Mouse (Mus musculus) myocyte (in vitro differentiated cells): ENCODE results near the gene Setd1b. TPM values are rescaled to one million over a fixed set of nuclear protein-coding genes. Genes with fewer than 3 reads are reported as not detected.

Experiments used
- H3K27me3 ChIP-seq: one replicate; pipeline ENCODE4 v1.6.1; 2011; ENCODE audit not compliant: control insufficient read depth, insufficient read depth, insufficient read length
- H3K36me3 ChIP-seq: one replicate; pipeline ENCODE4 v1.6.1; 2011; ENCODE audit not compliant: control insufficient read depth, insufficient read depth
- H3K4me2 ChIP-seq: one replicate; pipeline ENCODE4 v1.6.1; 2011; ENCODE audit warnings: low read depth, control low read depth
- H3K4me3 ChIP-seq: one replicate; pipeline ENCODE4 v1.5.1; 2011; ENCODE audit warnings: mild to moderate bottlenecking, control low read depth, moderate library complexity
- H3K79me2 ChIP-seq: one replicate; pipeline ENCODE4 v1.6.1; 2011; ENCODE audit not compliant: control insufficient read depth, insufficient read depth
- H3ac ChIP-seq: one replicate; pipeline ENCODE4 v1.6.1; 2011; ENCODE audit not compliant: control insufficient read depth, insufficient read length
- CEBPB ChIP-seq: IDR thresholded peaks from 2 replicates; pipeline ENCODE4 v1.6.1; 2011; ENCODE audit warnings: mild to moderate bottlenecking, moderate library complexity; ENCODE audit not compliant: poor library complexity, insufficient read depth, severe bottlenecking
- E2F4 ChIP-seq: IDR thresholded peaks from one replicate; pipeline ENCODE4 v1.6.1; 2011; ENCODE audit warnings: mild to moderate bottlenecking, control low read depth, moderate library complexity; ENCODE audit not compliant: insufficient read depth
- MAX ChIP-seq: IDR thresholded peaks from one replicate; pipeline ENCODE4 v1.6.1; 2011; ENCODE audit warnings: low read depth, mild to moderate bottlenecking, control low read depth
- MYOD1 ChIP-seq, 3 experiments: IDR thresholded peaks; one replicate each; pipeline ENCODE4 v1.6.1; 2011; ENCODE audit warnings: control low read depth in 2 of 3, low read depth in 2 of 3, mild to moderate bottlenecking in 2 of 3, moderate library complexity in 1 of 3; ENCODE audit not compliant: insufficient read length in 2 of 3, control insufficient read depth in 1 of 3
- MYOG ChIP-seq, 3 experiments: IDR thresholded peaks; one replicate each; pipeline ENCODE4 v1.6.1; 2011; ENCODE audit warnings: control low read depth in 2 of 3, low read depth in 2 of 3, mild to moderate bottlenecking in 2 of 3; ENCODE audit not compliant: insufficient read length in 2 of 3, control insufficient read depth in 1 of 3, insufficient read depth in 1 of 3
- POLR2A ChIP-seq: IDR thresholded peaks from one replicate; pipeline ENCODE4 v1.6.1; 2011; ENCODE audit warnings: low read depth, mild to moderate bottlenecking, control low read depth, moderate library complexity; ENCODE audit not compliant: insufficient read length
- POLR2AphosphoS2 ChIP-seq: IDR thresholded peaks from one replicate; pipeline ENCODE4 v1.6.1; 2011; ENCODE audit warnings: low read depth, control low read depth; ENCODE audit not compliant: insufficient read length
- REST ChIP-seq: IDR thresholded peaks from one replicate; pipeline ENCODE4 v1.6.1; 2011; ENCODE audit warnings: mild to moderate bottlenecking, control low read depth, moderate library complexity; ENCODE audit not compliant: insufficient read depth, insufficient read length
- SRF ChIP-seq: IDR thresholded peaks from one replicate; pipeline ENCODE4 v1.6.1; 2011; ENCODE audit warnings: low read depth; ENCODE audit not compliant: control insufficient read depth, insufficient read length
- TCF12 ChIP-seq: IDR thresholded peaks from one replicate; pipeline ENCODE4 v1.6.1; 2011; ENCODE audit warnings: mild to moderate bottlenecking, control low read depth; ENCODE audit not compliant: poor library complexity, insufficient read depth, severe bottlenecking
- TCF3 ChIP-seq: IDR thresholded peaks from one replicate; pipeline ENCODE4 v1.6.1; 2011; ENCODE audit warnings: low read depth, control low read depth; ENCODE audit not compliant: insufficient read length
- USF1 ChIP-seq: IDR thresholded peaks from one replicate; pipeline ENCODE4 v1.6.1; 2011; ENCODE audit warnings: low read depth, mild to moderate bottlenecking, control low read depth, moderate library complexity
- polyA plus RNA-seq: library from polyadenylated mRNA; unstranded; fragments of >200 nt; fragmentation: generic; extraction: Trizol; gene quantifications from one replicate; pipeline ENCODE4 v1.2.1, GENCODE M21; 2012; ENCODE audit warnings: missing spikeins

Setd1b gene
- polyA plus RNA-seq, 1 experiment, result 5.4 TPM

DNA sequence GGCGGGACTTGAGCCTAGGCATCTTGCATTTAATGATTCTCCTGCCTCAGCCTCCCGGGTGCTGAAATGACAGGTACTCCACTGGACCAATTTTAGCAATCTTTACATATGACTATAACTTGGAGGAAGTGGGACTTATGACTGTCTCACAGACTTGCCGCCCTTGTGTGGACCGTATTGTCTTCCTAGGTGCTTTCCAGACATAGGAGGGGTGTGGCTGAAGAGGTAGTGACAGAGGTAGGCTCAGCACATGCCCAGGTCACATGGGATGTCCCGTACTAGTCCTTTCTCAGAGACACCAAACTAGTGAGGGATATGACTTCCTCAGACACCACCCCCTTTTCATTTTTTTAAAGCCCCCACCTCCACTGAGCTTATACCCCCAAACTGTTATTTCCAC is 36.8 kb downstream of the Setd1b start:
- Histone ChIP-seq H3ac (no peak overlapping the region), H3K27me3 (no peaks in the 10 kb centered on the region), H3K4me2 (no peak overlapping the region), H3K4me3 (no peak overlapping the region), H3K36me3 (no peaks in the 10 kb centered on the region), H3K79me2 (no peaks in the 10 kb centered on the region)
- TF ChIP-seq CEBPB, result no peak
- no peak for TF ChIP-seq TCF12
- TF ChIP-seq POLR2A, result no peak
- TF ChIP-seq SRF, result no peak
- no peak for TF ChIP-seq MYOD1 (IDR thresholded peaks at IDR 0.05; ENCODE audit: control insufficient read depth in 1 of 3, insufficient read length in 2 of 3, low read depth in 2 of 3)
- no peak for TF ChIP-seq E2F4
- no peak for TF ChIP-seq MAX
- no peak for TF ChIP-seq MYOG (IDR thresholded peaks at IDR 0.05; ENCODE audit: control insufficient read depth in 1 of 3, insufficient read depth in 1 of 3, insufficient read length in 2 of 3, low read depth in 2 of 3)
- no peak for TF ChIP-seq USF1
- TF ChIP-seq TCF3, result no peak
- TF ChIP-seq REST, result no peak
- no peak for TF ChIP-seq POLR2AphosphoS2

DNA sequence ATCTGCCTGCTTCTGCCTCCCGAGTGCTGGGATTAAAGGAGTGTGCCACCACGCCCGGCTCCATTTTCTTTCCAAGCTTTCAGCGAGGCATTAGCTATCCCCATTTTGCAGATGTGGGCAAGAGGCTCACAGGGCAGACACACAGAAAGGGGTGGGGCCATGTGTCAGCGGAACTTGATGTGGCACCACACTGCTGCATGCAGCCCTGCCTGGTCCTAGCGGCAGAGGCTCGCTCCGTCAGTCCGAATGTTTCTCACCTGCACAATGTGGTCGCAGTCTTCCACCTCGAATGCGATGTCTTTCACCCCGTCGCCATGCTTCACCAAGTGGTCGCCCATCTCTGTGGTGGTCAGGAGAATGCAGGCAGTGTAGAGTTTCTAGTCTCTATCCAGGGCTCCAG is 38.4 kb downstream of the Setd1b start:
- Histone ChIP-seq H3K4me2 (no peak overlapping the region), H3ac (no peak overlapping the region), H3K27me3 (no peaks in the 10 kb centered on the region), H3K79me2 (no peaks in the 10 kb centered on the region), H3K4me3 (no peak overlapping the region), H3K36me3 (no peaks in the 10 kb centered on the region)
- TF ChIP-seq TCF3 (no peak), POLR2A (no peak), MAX (no peak)

DNA sequence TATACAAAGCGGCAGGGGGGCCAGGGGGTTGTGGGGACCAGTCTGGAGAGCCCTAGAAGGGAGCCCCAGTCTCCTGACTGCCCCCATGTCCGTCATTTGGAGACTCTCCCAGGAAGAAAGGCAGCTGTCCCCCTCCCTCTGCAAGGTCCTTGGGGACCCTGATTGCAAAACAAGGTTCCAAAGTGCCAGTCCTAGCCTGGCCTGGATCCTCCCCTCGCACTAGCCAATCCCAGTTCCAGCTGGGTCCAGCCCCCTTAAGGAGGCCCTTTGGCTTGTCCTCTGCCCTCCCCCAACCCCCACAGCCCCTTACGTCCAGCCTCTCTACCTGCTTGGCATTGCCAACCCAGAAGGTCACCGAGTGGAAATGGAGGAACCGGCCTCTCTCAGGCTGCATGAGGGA is 39.5 kb downstream of the Setd1b start:
- Histone ChIP-seq H3K79me2 (no peaks in the 10 kb centered on the region), H3ac (no peak overlapping the region)

DNA sequence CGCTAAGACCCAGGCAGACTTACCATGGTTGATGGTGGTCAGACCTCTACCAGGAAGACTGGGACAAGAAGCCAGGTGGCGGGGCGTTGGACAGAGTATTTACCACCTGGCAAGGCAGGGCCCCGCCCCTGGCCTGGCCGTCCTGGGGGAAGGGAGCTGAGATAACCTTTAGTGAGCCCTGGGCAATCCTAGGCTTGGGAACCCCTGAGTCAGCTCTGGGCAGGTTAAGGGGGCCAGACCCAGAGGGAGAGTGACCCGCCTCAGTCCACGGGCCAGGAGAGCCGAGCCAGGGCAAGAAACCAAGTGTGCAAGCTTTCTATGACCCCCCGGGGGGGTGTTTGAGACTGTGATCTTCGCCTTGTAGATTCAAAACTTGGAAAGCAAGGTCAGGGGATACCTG is 40.7 kb downstream of the Setd1b start, which contains the start of gene Hpd:
Gene Hpd (minus strand): TSS at position 77 of the 400 bp plus-strand sequence.
- no peaks in the 10 kb centered on the region for H3K79me2 ChIP-seq
- no peak within 1 kb of the TSS for H3ac ChIP-seq

More for the DNA sequence above, 39.5 kb downstream of the Setd1b start:
- Histone ChIP-seq H3K27me3 (no peaks in the 10 kb centered on the region), H3K36me3 (no peaks in the 10 kb centered on the region), H3K4me2 (no peak overlapping the region), H3K4me3 (no peak overlapping the region)
- TF ChIP-seq CEBPB, result no peak
- TF ChIP-seq POLR2AphosphoS2, result no peak
- no peak for TF ChIP-seq REST

DNA sequence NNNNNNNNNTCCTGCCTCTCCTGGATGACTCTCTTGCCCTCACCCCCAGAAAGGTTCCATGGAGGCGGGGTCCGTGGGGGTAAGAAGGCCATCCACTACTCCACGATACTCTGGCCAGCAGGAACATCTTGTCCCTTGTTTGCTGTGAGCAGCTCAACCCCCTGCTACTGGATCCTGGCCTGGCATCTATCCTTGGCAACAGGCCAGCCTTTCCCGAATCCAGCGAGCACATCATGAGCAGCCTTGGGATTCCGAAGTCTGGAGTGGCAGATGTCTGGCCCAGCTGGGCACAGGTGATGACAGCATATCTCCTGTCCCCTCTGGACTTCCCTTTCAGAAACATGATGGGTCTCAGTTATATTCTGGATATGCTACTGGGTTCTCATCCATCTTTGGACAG is 44.0 kb downstream of the Setd1b start:
- Histone ChIP-seq H3K4me2 (no peak overlapping the region), H3K4me3 (no peak overlapping the region)

More for the DNA sequence above, 40.7 kb downstream of the Setd1b start, which contains the start of gene Hpd:
- Histone ChIP-seq H3K27me3 (no peaks in the 10 kb centered on the region), H3K36me3 (no peaks in the 10 kb centered on the region), H3K4me2 (no peak within 1 kb of the TSS), H3K4me3 (no peak within 1 kb of the TSS)
- TF ChIP-seq MAX (no peak), MYOD1 (IDR thresholded peaks at IDR 0.05; ENCODE audit: control insufficient read depth in 1 of 3, insufficient read length in 2 of 3, low read depth in 2 of 3) (no peak), SRF (no peak), TCF3 (no peak), TCF12 (no peak), REST (no peak), POLR2A (no peak), MYOG (IDR thresholded peaks at IDR 0.05; ENCODE audit: control insufficient read depth in 1 of 3, insufficient read depth in 1 of 3, insufficient read length in 2 of 3, low read depth in 2 of 3) (no peak), USF1 (no peak), POLR2AphosphoS2 (no peak), CEBPB (no peak), E2F4 (no peak)

More for the DNA sequence above, 44.0 kb downstream of the Setd1b start:
- H3K27me3 ChIP-seq, result peaks cover 6% of the 10 kb centered on the region
- H3ac ChIP-seq, result no peak overlapping the region
- TF ChIP-seq POLR2A, result no peak
- TF ChIP-seq MYOG (IDR thresholded peaks at IDR 0.05; ENCODE audit: control insufficient read depth in 1 of 3, insufficient read depth in 1 of 3, insufficient read length in 2 of 3, low read depth in 2 of 3), result no peak
- TF ChIP-seq POLR2AphosphoS2, result no peak
- no peak for TF ChIP-seq MYOD1 (IDR thresholded peaks at IDR 0.05; ENCODE audit: control insufficient read depth in 1 of 3, insufficient read length in 2 of 3, low read depth in 2 of 3)
- TF ChIP-seq TCF3, result no peak
- TF ChIP-seq E2F4, result no peak
- no peak for TF ChIP-seq USF1
- TF ChIP-seq REST, result no peak
- TF ChIP-seq SRF, result no peak
- TF ChIP-seq MAX, result no peak
- TF ChIP-seq TCF12, result no peak
- H3K79me2 ChIP-seq, result no peaks in the 10 kb centered on the region
- H3K36me3 ChIP-seq, result no peaks in the 10 kb centered on the region
